Mouse (Mus musculus): ENCODE measurements at regions not wholly inside any gene's neighbourhood (a gene's known extent, or its start where the extent isn't known, plus 50 kb on each side); places are given as distances from the start of the nearest gene placed in this dataset.

- Histone ChIP-seq H3K27ac (ENCODE audit: insufficient read depth, low read length) (no peak overlapping the region), H3K4me3 (ENCODE audit: insufficient read depth, low read length) (no peak overlapping the region), H3K4me1 (ENCODE audit: control insufficient read depth, insufficient read depth, low read length) (no peaks in the 10 kb centered on the region)
- no peak for TF ChIP-seq POLR2A (IDR thresholded peaks at IDR 0.05; ENCODE audit: low read depth, low read length)
- TF ChIP-seq CTCF (IDR thresholded peaks at IDR 0.05; ENCODE audit: borderline replicate concordance, insufficient read depth, low read length): no peak
These were observed 528.7 kb upstream of the Nrp1 start for GRCm38 (mm10) chr8:127829659-127830058.

- Histone ChIP-seq H3K4me3 (ENCODE audit: insufficient read depth, low read length) (no peak overlapping the region), H3K27ac (ENCODE audit: insufficient read depth, low read length) (no peak overlapping the region), H3K4me1 (ENCODE audit: control insufficient read depth, insufficient read depth, low read length) (no peaks in the 10 kb centered on the region)
- TF ChIP-seq CTCF (IDR thresholded peaks at IDR 0.05; ENCODE audit: borderline replicate concordance, insufficient read depth, low read length) (no peak), POLR2A (IDR thresholded peaks at IDR 0.05; ENCODE audit: low read depth, low read length) (no peak)
These were observed 524.4 kb upstream of the Nrp1 start for GRCm38 (mm10) chr8:127834006-127834405.

GRCm38 (mm10) chr8:127836410-127837206 is 521.8 kb upstream of the Nrp1 start:
- TF ChIP-seq POLR2A (IDR thresholded peaks at IDR 0.05; ENCODE audit: low read depth, low read length): no peak
- TF ChIP-seq CTCF (IDR thresholded peaks at IDR 0.05; ENCODE audit: borderline replicate concordance, insufficient read depth, low read length): no peak
- Histone ChIP-seq H3K27ac (ENCODE audit: insufficient read depth, low read length) (no peak overlapping the region), H3K4me1 (ENCODE audit: control insufficient read depth, insufficient read depth, low read length) (no peaks in the 10 kb centered on the region), H3K4me3 (ENCODE audit: insufficient read depth, low read length) (no peak overlapping the region)

DNA sequence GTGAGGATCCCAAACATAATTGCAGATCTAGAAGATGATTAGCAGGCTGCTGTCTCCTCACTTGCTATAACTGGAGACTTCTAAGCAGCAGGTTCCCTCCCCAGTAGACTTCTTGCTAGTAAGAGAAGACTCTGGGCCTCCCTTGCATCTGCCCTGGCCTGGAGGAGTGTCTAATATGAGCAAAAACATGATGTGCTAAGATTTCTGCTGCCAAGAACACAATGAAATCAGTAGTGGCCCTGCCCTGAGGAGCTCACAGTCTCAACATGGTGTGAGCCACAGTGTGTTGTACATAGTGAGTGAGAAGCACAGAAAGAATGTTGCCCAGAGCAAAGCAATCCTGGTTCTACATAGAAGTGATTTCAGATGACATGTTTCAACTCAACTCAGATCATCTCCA is 520.1 kb upstream of the Nrp1 start:
- Histone ChIP-seq H3K4me1 (ENCODE audit: control insufficient read depth, insufficient read depth, low read length) (no peaks in the 10 kb centered on the region), H3K4me3 (ENCODE audit: insufficient read depth, low read length) (no peak overlapping the region), H3K27ac (ENCODE audit: insufficient read depth, low read length) (no peak overlapping the region)
- TF ChIP-seq CTCF (IDR thresholded peaks at IDR 0.05; ENCODE audit: borderline replicate concordance, insufficient read depth, low read length) (no peak), POLR2A (IDR thresholded peaks at IDR 0.05; ENCODE audit: low read depth, low read length) (no peak)

GRCm38 (mm10) chr8:127847332-127848018 is 510.9 kb upstream of the Nrp1 start:
- H3K4me3 ChIP-seq (ENCODE audit: insufficient read depth, low read length): no peak overlapping the region
- TF ChIP-seq CTCF (IDR thresholded peaks at IDR 0.05; ENCODE audit: borderline replicate concordance, insufficient read depth, low read length) (no peak), POLR2A (IDR thresholded peaks at IDR 0.05; ENCODE audit: low read depth, low read length) (no peak)

GRCm38 (mm10) chr8:127849926-127850325 is 508.5 kb upstream of the Nrp1 start:
- H3K4me3 ChIP-seq (ENCODE audit: insufficient read depth, low read length): no peak overlapping the region
- no peak overlapping the region for H3K27ac ChIP-seq (ENCODE audit: insufficient read depth, low read length)
- no peaks in the 10 kb centered on the region for H3K4me1 ChIP-seq (ENCODE audit: control insufficient read depth, insufficient read depth, low read length)
- TF ChIP-seq POLR2A (IDR thresholded peaks at IDR 0.05; ENCODE audit: low read depth, low read length): no peak
- no peak for TF ChIP-seq CTCF (IDR thresholded peaks at IDR 0.05; ENCODE audit: borderline replicate concordance, insufficient read depth, low read length)

More at GRCm38 (mm10) chr8:127847332-127848018, 510.9 kb upstream of the Nrp1 start:
- H3K27ac ChIP-seq (ENCODE audit: insufficient read depth, low read length): no peak overlapping the region
- H3K4me1 ChIP-seq (ENCODE audit: control insufficient read depth, insufficient read depth, low read length): no peaks in the 10 kb centered on the region

DNA sequence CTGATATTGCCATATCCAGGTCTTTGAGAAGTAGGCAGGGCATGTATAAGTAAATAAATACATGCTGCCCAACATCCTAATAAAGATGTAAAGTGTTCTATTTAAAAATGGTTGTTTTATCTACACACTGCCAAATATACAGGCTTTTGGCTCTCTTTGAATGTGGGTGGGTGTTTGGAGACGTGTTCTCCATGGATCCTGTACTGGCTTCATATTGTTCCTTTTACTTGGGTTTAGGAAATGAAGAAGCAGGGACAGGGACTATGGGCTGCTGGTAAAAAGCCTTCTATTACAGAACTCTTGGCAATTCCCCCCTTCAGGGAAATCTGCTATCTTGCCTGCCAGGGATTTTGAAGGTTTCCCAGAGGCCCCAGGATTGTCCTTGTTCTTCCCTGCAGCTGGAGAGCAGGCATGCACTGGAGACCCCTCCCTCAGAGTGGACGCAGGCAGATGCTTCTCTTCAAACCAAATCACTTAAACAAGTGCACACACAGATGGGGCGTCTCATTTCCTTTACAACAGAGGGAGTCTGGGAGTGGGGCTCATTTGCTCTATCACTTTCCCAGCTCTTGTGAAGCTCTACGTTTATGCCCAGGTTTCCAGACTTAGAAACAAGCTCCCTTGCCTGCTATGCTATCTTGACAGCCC is 502.6 kb upstream of the Nrp1 start:
- H3K4me1 ChIP-seq (ENCODE audit: control insufficient read depth, insufficient read depth, low read length): no peaks in the 10 kb centered on the region
- TF ChIP-seq CTCF (IDR thresholded peaks at IDR 0.05; ENCODE audit: borderline replicate concordance, insufficient read depth, low read length): no peak
- H3K4me3 ChIP-seq (ENCODE audit: insufficient read depth, low read length): no peak overlapping the region
- H3K27ac ChIP-seq (ENCODE audit: insufficient read depth, low read length): no peak overlapping the region

GRCm38 (mm10) chr8:127856351-127857135 is 501.9 kb upstream of the Nrp1 start:
- no peak overlapping the region for H3K27ac ChIP-seq (ENCODE audit: insufficient read depth, low read length)
- TF ChIP-seq CTCF (IDR thresholded peaks at IDR 0.05; ENCODE audit: borderline replicate concordance, insufficient read depth, low read length): no peak
- TF ChIP-seq POLR2A (IDR thresholded peaks at IDR 0.05; ENCODE audit: low read depth, low read length): no peak
- H3K4me1 ChIP-seq (ENCODE audit: control insufficient read depth, insufficient read depth, low read length): no peaks in the 10 kb centered on the region
- no peak overlapping the region for H3K4me3 ChIP-seq (ENCODE audit: insufficient read depth, low read length)

DNA sequence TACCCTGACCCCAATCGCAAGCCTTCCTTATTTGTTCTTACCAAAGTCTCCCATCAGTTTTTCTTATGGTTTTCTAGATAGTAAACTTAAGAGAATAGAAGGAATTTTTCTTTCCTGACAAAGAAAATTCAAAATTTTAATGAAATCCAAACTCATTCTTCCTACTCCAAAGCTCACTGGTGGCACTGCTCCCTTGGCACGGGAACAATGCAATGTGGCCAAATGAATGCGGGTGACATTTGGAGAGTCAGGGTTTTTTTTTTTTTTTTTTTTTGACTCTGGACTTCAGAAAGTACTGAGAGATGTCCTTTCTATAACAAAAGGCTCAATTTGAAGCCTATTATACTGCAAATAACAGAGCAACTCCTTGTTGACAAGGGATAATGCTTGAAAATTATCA is 499.4 kb upstream of the Nrp1 start:
- TF ChIP-seq CTCF (IDR thresholded peaks at IDR 0.05; ENCODE audit: borderline replicate concordance, insufficient read depth, low read length): no peak
- TF ChIP-seq POLR2A (IDR thresholded peaks at IDR 0.05; ENCODE audit: low read depth, low read length): no peak
- Histone ChIP-seq H3K27ac (ENCODE audit: insufficient read depth, low read length) (no peak overlapping the region), H3K4me3 (ENCODE audit: insufficient read depth, low read length) (no peak overlapping the region), H3K4me1 (ENCODE audit: control insufficient read depth, insufficient read depth, low read length) (no peaks in the 10 kb centered on the region)
